Mouse (Mus musculus) forebrain, embryonic 14.5 days (tissue): ENCODE measurements around the gene Ccrl2. TPM values are rescaled to one million over a fixed set of nuclear protein-coding genes. Genes with fewer than 3 reads are reported as not detected.

Experiments used
- ATAC-seq: fragments of 200-750 bp; cut with Nextera tagmentation; 2 replicates; pipeline ENCODE4 v1.8.0; 2017; ENCODE audit warnings: mild to moderate bottlenecking, moderate library complexity
- DNase-seq: peaks from one replicate; pipeline ENCODE4 v3.0.0-alpha.2; 2015; ENCODE audit warnings: low spot score
- H3K27ac ChIP-seq: fragments of 300-500 bp; sonication (generic); 2 replicates; pipeline ENCODE4 v1.5.1; 2014; ENCODE audit warnings: low read depth, mild to moderate bottlenecking, control low read depth, low read length, moderate library complexity
- H3K27me3 ChIP-seq: fragments of 300-500 bp; sonication (generic); replicated peaks from 2 replicates; pipeline ENCODE4 v1.6.1; 2014; ENCODE audit warnings: low read length, control low read depth, mixed read lengths; ENCODE audit not compliant: control insufficient read depth, insufficient read depth
- H3K36me3 ChIP-seq: fragments of 300-500 bp; sonication (generic); 2 replicates; pipeline ENCODE4 v1.6.1; 2014; ENCODE audit warnings: low read length, control low read depth; ENCODE audit not compliant: control insufficient read depth, insufficient read depth
- H3K4me1 ChIP-seq: fragments of 300-500 bp; sonication (generic); 2 replicates; pipeline ENCODE4 v1.6.1; 2014; ENCODE audit warnings: antibody characterized with exemption, low read length, control low read depth; ENCODE audit not compliant: control insufficient read depth, insufficient read depth
- H3K4me2 ChIP-seq: fragments of 300-500 bp; sonication (generic); 2 replicates; pipeline ENCODE4 v1.6.1; 2014; ENCODE audit warnings: mild to moderate bottlenecking, control low read depth, low read length
- H3K4me3 ChIP-seq: fragments of 300-500 bp; sonication (generic); 2 replicates; pipeline ENCODE4 v1.5.1; 2014; ENCODE audit warnings: low read depth, low read length, control low read depth
- H3K9ac ChIP-seq: fragments of 300-500 bp; sonication (generic); 2 replicates; pipeline ENCODE4 v1.6.1; 2014; ENCODE audit warnings: mild to moderate bottlenecking, low read length, control low read depth, moderate library complexity
- H3K9me3 ChIP-seq: fragments of 300-500 bp; sonication (generic); replicated peaks from 2 replicates; pipeline ENCODE4 v1.6.1; 2016; ENCODE audit warnings: low read length, control low read depth, mixed read lengths; ENCODE audit not compliant: control insufficient read depth
- WGBS: fragments of 180-500 bp; shearing (Covaris S2); extraction: QIAGEN DNeasy Blood & Tissue Kit; methylation state at CpG from one replicate; pipeline ENCODE4 v1.1.7; 2014; 5-methylcytosine and 5-hydroxymethylcytosine counted together
- polyA plus RNA-seq: library from polyadenylated mRNA; unstranded; fragments of >200 nt; fragmentation: Nextera tagmentation; extraction: Ambion mirVana; gene quantifications from 2 replicates; pipeline ENCODE4 v1.2.1, GENCODE M21; 2014

The Ccrl2 gene
- polyA plus RNA-seq, 1 experiment from 2014 or later, result 1.4 TPM

- Histone ChIP-seq H3K9ac (no peak overlapping the region), H3K4me2 (no peak overlapping the region), H3K27ac (no peak overlapping the region), H3K36me3 (no peaks in the 10 kb centered on the region), H3K4me3 (no peak overlapping the region), H3K4me1 (no peaks in the 10 kb centered on the region), H3K27me3 (no peaks in the 10 kb centered on the region), H3K9me3 (peaks cover 7% of the 10 kb centered on the region)
- 79% methylated on average over 4 of the region's 4 CpGs for WGBS
- no peak for ATAC-seq
- no peak for DNase-seq
These were observed 15.7 kb upstream of the Ccrl2 start for GRCm38 (mm10) chr9:111072971-111073370.

GRCm38 (mm10) chr9:111072175-111072574 lies 14.9 kb upstream of the Ccrl2 start:
- Histone ChIP-seq H3K4me2 (no peak overlapping the region), H3K4me3 (no peak overlapping the region), H3K36me3 (no peaks in the 10 kb centered on the region), H3K9me3 (peaks cover 7% of the 10 kb centered on the region), H3K4me1 (no peaks in the 10 kb centered on the region), H3K9ac (no peak overlapping the region), H3K27ac (no peak overlapping the region), H3K27me3 (no peaks in the 10 kb centered on the region)
- DNase-seq, result no peak
- ATAC-seq, result no peak
- WGBS, result 59% methylated on average over 7 of the region's 7 CpGs

- Histone ChIP-seq H3K9me3 (peaks cover 7% of the 10 kb centered on the region), H3K9ac (no peak overlapping the region), H3K4me1 (no peaks in the 10 kb centered on the region), H3K4me3 (no peak overlapping the region), H3K4me2 (no peak overlapping the region), H3K27me3 (no peaks in the 10 kb centered on the region), H3K27ac (no peak overlapping the region), H3K36me3 (no peaks in the 10 kb centered on the region)
- 51% methylated on average over 4 of the region's 4 CpGs for WGBS
- ATAC-seq (no peak), DNase-seq (peak; percentile 19)
These were observed 13.2 kb upstream of the Ccrl2 start for GRCm38 (mm10) chr9:111070546-111070961.

- no peaks in the 10 kb centered on the region for H3K36me3 ChIP-seq
- no peak overlapping the region for H3K27ac ChIP-seq
- 90% methylated on average over 4 of the region's 4 CpGs for WGBS
- no peak for DNase-seq
- H3K4me2 ChIP-seq, result no peak overlapping the region
- H3K9me3 ChIP-seq, result no peaks in the 10 kb centered on the region
- no peak for ATAC-seq
- no peak overlapping the region for H3K9ac ChIP-seq
- H3K4me3 ChIP-seq, result no peak overlapping the region
- H3K27me3 ChIP-seq, result no peaks in the 10 kb centered on the region
- H3K4me1 ChIP-seq, result no peaks in the 10 kb centered on the region
These were observed 9.7 kb upstream of the Ccrl2 start for GRCm38 (mm10) chr9:111067052-111067451.

- Histone ChIP-seq H3K4me3 (no peak overlapping the region), H3K27me3 (no peaks in the 10 kb centered on the region), H3K27ac (no peak overlapping the region), H3K9ac (no peak overlapping the region), H3K4me1 (no peaks in the 10 kb centered on the region), H3K36me3 (no peaks in the 10 kb centered on the region), H3K9me3 (no peaks in the 10 kb centered on the region), H3K4me2 (no peak overlapping the region)
- DNase-seq (no peak), ATAC-seq (no peak)
- WGBS, result 90% methylated on average over 5 of the region's 5 CpGs
These were observed 5.5 kb upstream of the Ccrl2 start for GRCm38 (mm10) chr9:111062840-111063239.

GRCm38 (mm10) chr9:111058943-111059556 lies 1.7 kb upstream of the Ccrl2 start:
- Histone ChIP-seq H3K27ac (no peak overlapping the region), H3K9me3 (no peaks in the 10 kb centered on the region), H3K4me3 (no peak overlapping the region), H3K9ac (no peak overlapping the region), H3K4me2 (no peak overlapping the region), H3K36me3 (no peaks in the 10 kb centered on the region), H3K27me3 (no peaks in the 10 kb centered on the region), H3K4me1 (no peaks in the 10 kb centered on the region)
- DNase-seq (no peak), ATAC-seq (no peak)
- WGBS, result 87% methylated on average over 10 of the region's 10 CpGs

GRCm38 (mm10) chr9:111057544-111058370 lies 438 bp upstream of the Ccrl2 start:
- no peaks in the 10 kb centered on the region for H3K36me3 ChIP-seq
- no peak overlapping the region for H3K4me3 ChIP-seq
- ATAC-seq, result no peak
- H3K27ac ChIP-seq, result no peak overlapping the region
- no peaks in the 10 kb centered on the region for H3K27me3 ChIP-seq
- no peak for DNase-seq
- H3K4me2 ChIP-seq, result no peak overlapping the region
- no peaks in the 10 kb centered on the region for H3K9me3 ChIP-seq
- WGBS, result 77% methylated on average over 14 of the region's 14 CpGs
- no peak overlapping the region for H3K9ac ChIP-seq
- no peaks in the 10 kb centered on the region for H3K4me1 ChIP-seq

- DNase-seq, result no peak
- Histone ChIP-seq H3K9me3 (no peaks in the 10 kb centered on the region), H3K36me3 (no peaks in the 10 kb centered on the region), H3K4me3 (no peak overlapping the region), H3K4me1 (no peaks in the 10 kb centered on the region), H3K27ac (no peak overlapping the region), H3K4me2 (peak overlapping the region; percentile 18; the same call in 1 of the 2 replicates), H3K9ac (no peak overlapping the region), H3K27me3 (no peaks in the 10 kb centered on the region)
- no peak for ATAC-seq
- WGBS, result 22% methylated on average over 11 of the region's 11 CpGs
These were observed 861 bp downstream of the Ccrl2 start for GRCm38 (mm10) chr9:111056519-111056797.

GRCm38 (mm10) chr9:111055800-111056518 lies 1.4 kb downstream of the Ccrl2 start:
- no peaks in the 10 kb centered on the region for H3K9me3 ChIP-seq
- 81% methylated on average over 29 of the region's 29 CpGs for WGBS
- DNase-seq (no peak), ATAC-seq (no peak)
- H3K4me3 ChIP-seq, result no peak overlapping the region
- no peak overlapping the region for H3K27ac ChIP-seq
- no peaks in the 10 kb centered on the region for H3K36me3 ChIP-seq
- no peaks in the 10 kb centered on the region for H3K4me1 ChIP-seq
- H3K4me2 ChIP-seq, result peak overlapping the region; percentile 18; the same call in 1 of the 2 replicates
- no peak overlapping the region for H3K9ac ChIP-seq
- no peaks in the 10 kb centered on the region for H3K27me3 ChIP-seq
